Mouse (Mus musculus): ENCODE measurements around the gene 9530003J23Rik.

DNA sequence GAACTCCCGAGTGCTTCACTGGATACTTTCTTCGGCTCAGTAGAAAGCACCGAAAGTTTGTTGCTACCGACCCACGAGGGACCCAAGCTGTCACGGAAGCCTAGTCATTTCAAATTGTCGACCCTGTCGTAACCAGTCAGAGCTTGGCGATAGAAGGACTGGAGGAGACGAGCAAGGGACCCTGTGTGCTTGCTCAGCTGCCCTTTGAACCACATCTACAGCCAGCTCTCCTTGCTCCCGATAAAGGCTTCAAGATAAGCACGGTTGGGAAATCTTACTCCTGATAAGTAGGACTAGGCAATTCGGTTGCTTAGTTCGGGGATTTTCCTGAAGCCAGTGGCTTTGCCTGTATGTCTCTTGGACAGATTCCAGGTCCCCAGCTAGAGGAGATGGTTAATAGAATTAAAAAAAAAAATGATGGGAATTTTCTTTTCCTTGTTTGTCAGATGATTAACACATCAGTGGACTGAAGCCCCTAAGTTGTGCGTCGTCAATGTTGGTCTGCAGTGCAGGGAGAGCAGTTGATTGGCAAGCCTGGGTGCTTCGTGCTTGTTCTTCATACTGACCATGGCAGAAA is 35.4 kb downstream of the 9530003J23Rik start:
- no peak for TF ChIP-seq EP300 (IDR thresholded peaks at IDR 0.05)
- TF ChIP-seq CTCF (IDR thresholded peaks at IDR 0.05): no peak

All from lung, postnatal 0 days (tissue).